Mouse (Mus musculus): ENCODE data around the gene Usp36. TPM values are rescaled to one million over a fixed set of nuclear protein-coding genes. Genes with fewer than 3 reads are reported as not detected.
A peak's percentile ranks its signal among the peaks of the same experiment; 100 is the strongest.
"Not testable (repeated sequence)": the region's sequence is repeated elsewhere in the genome, so short reads cannot be mapped to it uniquely, and the experiment has no call there.

Gene Usp36
- polyA plus RNA-seq, 1 experiment from 2014 or later = 13.6 TPM

DNA sequence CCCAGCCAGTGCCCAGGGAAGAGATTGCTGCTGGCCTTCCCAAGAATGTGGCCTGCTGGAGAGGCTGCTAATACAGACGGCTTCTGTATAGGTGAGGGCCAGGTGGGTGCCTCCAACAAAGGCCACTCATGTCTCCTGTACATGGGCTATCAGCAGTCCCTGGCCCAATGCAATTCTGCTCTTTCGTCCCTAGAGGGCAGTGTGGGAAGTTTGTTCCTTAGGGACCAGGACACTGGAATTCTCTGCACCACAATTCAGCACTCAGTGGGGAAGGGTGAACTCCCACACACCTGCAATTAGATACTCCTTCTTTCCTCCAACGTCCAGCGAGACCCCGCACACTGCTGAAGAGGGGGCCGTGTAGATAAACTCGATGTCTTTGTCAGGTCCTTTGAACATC, 27.1 kb upstream of the Usp36 start:
- Histone ChIP-seq H3K36me3 (ENCODE audit: control insufficient read depth, insufficient read depth, low read length) (no peaks in the 10 kb centered on the region; the same call in 1 of the 2 replicates), H3K9ac (ENCODE audit: low read length) (no peak overlapping the region), H3K27ac (replicated peaks; ENCODE audit: low read depth, low read length) (no peak overlapping the region), H3K9me3 (ENCODE audit: control insufficient read depth, low read length) (no peaks in the 10 kb centered on the region), H3K27me3 (ENCODE audit: control insufficient read depth, insufficient read depth, low read length) (no peaks in the 10 kb centered on the region), H3K4me1 (ENCODE audit: control insufficient read depth, insufficient read depth, low read length) (peaks cover 6% of the 10 kb centered on the region), H3K4me3 (ENCODE audit: low read depth, low read length) (no peak overlapping the region), H3K4me2 (ENCODE audit: low read depth, severe bottlenecking) (no peak overlapping the region)
- ATAC-seq (ENCODE audit: insufficient number of reproducible peaks, low FRiP score, low TSS enrichment, low read depth) (no peak), DNase-seq (ENCODE audit: low spot score) (peak; percentile 72)
- WGBS = 22% methylated on average over 7 of the region's 7 CpGs

DNA sequence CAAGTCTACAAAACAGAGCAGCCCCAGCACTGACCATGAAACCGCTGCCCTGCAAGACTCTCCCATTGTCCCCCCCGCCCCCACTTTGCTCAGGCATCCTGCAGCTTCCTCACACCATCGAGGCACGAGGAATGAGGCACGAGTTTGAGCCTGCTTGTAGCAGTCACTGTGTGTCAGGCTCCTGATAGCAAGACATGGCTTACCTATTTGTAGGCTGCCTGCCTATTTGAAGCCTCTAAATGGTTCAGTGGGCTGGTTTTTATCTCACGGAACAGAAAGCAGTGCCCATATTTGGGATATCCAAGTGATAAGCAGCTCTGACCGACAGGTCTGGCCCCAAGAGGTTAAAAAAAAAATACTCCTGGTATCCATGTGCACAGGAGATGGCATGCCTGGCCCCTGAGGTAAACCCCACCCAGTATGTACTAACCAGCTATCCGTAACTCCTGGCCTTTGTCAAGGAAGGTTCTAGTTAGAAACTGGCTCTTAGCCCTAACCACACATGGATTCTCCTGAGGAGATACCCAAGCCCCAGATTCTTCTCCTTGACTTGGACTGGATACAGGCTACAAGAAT, 26.3 kb upstream of the Usp36 start:
- no peak overlapping the region for H3K4me3 ChIP-seq (ENCODE audit: low read depth, low read length)
- no peak for ATAC-seq (ENCODE audit: insufficient number of reproducible peaks, low FRiP score, low TSS enrichment, low read depth)
- no peak overlapping the region for H3K9ac ChIP-seq (ENCODE audit: low read length)
- 84% methylated on average over 8 of the region's 8 CpGs for WGBS
- no peaks in the 10 kb centered on the region for H3K27me3 ChIP-seq (ENCODE audit: control insufficient read depth, insufficient read depth, low read length)
- H3K36me3 ChIP-seq (ENCODE audit: control insufficient read depth, insufficient read depth, low read length) = no peaks in the 10 kb centered on the region; the same call in 1 of the 2 replicates
- H3K4me1 ChIP-seq (ENCODE audit: control insufficient read depth, insufficient read depth, low read length) = no peaks in the 10 kb centered on the region
- no peak for DNase-seq (ENCODE audit: low spot score)
- no peaks in the 10 kb centered on the region for H3K9me3 ChIP-seq (ENCODE audit: control insufficient read depth, low read length)
- no peak overlapping the region for H3K27ac ChIP-seq (replicated peaks; ENCODE audit: low read depth, low read length)
- no peak overlapping the region for H3K4me2 ChIP-seq (ENCODE audit: low read depth, severe bottlenecking)

DNA sequence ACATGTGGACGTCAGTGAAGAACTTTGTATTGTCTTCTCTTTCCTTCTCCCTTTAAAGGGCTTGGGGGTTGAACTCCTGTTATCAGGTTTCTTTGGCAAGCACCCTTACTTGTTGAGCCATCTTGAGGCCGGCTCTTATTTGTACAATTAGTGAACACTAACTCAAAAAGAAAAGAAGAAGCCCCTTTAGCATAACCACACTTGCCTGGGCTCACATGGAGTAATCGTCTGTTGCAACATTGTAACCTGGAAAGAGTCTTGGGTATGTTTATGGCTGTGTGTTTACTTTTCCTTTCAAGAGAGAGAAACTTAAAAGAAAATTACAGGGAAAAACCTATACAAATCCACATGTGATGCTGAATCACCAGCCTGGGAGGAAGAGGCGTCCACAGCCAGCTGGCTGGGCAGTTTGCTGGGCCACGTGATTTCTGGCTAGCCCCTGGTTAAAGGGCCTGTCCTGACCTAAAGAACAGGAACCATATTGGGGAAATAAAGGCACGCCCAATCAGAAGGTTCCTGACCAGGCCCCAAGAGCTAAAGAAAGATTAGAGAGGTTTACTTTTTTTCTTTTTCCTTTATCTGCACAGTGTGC, 22.2 kb upstream of the Usp36 start:
- H3K9ac ChIP-seq (ENCODE audit: low read length) = no peak overlapping the region
- no peaks in the 10 kb centered on the region for H3K4me1 ChIP-seq (ENCODE audit: control insufficient read depth, insufficient read depth, low read length)
- H3K27ac ChIP-seq (replicated peaks; ENCODE audit: low read depth, low read length) = no peak overlapping the region
- no peaks in the 10 kb centered on the region for H3K9me3 ChIP-seq (ENCODE audit: control insufficient read depth, low read length)
- H3K27me3 ChIP-seq (ENCODE audit: control insufficient read depth, insufficient read depth, low read length) = no peaks in the 10 kb centered on the region
- H3K4me3 ChIP-seq (ENCODE audit: low read depth, low read length) = no peak overlapping the region
- WGBS = 76% methylated on average over 6 of the region's 6 CpGs
- DNase-seq (ENCODE audit: low spot score) = no peak
- H3K4me2 ChIP-seq (ENCODE audit: low read depth, severe bottlenecking) = no peak overlapping the region
- ATAC-seq (ENCODE audit: insufficient number of reproducible peaks, low FRiP score, low TSS enrichment, low read depth) = no peak
- peaks cover 12% of the 10 kb centered on the region; the same call in 1 of the 2 replicates for H3K36me3 ChIP-seq (ENCODE audit: control insufficient read depth, insufficient read depth, low read length)

DNA sequence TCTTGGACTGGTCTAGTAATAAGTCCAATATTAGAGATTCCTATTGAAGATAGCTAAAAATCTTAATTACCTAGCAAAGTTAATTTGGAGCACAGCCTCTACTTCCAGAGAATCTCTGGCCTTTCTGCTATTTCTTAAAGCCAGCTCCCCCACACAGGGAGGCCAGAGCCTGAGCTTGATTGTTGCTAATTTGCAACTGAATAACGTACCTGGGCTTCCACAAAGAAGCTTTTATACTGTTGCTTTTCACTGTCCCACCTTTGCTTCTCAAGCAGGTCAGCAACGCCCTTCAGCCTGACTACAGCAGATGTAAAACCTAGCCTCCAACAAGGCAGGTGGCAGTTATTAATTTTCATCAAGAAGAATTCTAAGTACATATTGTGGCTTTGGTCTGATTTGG, 17.9 kb upstream of the Usp36 start:
- not testable (repeated sequence) for H3K4me2 ChIP-seq (ENCODE audit: low read depth, severe bottlenecking); H3K9ac ChIP-seq (ENCODE audit: low read length); H3K4me1 ChIP-seq (ENCODE audit: control insufficient read depth, insufficient read depth, low read length); H3K27ac ChIP-seq (replicated peaks; ENCODE audit: low read depth, low read length); DNase-seq (ENCODE audit: low spot score); H3K4me3 ChIP-seq (ENCODE audit: low read depth, low read length); H3K27me3 ChIP-seq (ENCODE audit: control insufficient read depth, insufficient read depth, low read length); ATAC-seq (ENCODE audit: insufficient number of reproducible peaks, low FRiP score, low TSS enrichment, low read depth); H3K9me3 ChIP-seq (ENCODE audit: control insufficient read depth, low read length)
- peaks cover 12% of the 10 kb centered on the region; the same call in 1 of the 2 replicates for H3K36me3 ChIP-seq (ENCODE audit: control insufficient read depth, insufficient read depth, low read length)
- 82% methylated on average over 2 of the region's 2 CpGs for WGBS

DNA sequence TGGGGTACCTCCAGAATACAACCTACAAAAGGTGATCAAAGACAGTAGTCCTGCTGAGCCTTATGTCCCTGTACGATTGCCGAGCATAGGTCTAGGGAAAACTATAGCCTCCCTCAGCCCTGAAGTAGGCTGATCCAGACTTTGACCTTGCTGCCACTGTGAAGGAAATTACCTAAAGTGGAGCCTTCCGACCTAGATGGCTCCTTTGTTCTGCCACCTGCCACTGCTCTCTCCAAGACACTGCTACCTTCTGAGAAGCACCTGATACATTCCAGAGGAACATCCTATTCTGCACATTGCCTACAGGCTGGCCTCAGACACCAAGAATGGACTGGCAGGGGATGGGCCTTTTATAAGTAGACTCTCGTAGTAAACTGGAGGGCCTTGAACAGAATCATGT, 13.9 kb upstream of the Usp36 start:
- not testable (repeated sequence) for H3K4me1 ChIP-seq (ENCODE audit: control insufficient read depth, insufficient read depth, low read length); H3K27me3 ChIP-seq (ENCODE audit: control insufficient read depth, insufficient read depth, low read length); H3K9me3 ChIP-seq (ENCODE audit: control insufficient read depth, low read length); H3K9ac ChIP-seq (ENCODE audit: low read length); H3K36me3 ChIP-seq (ENCODE audit: control insufficient read depth, insufficient read depth, low read length); DNase-seq (ENCODE audit: low spot score); H3K27ac ChIP-seq (replicated peaks; ENCODE audit: low read depth, low read length); ATAC-seq (ENCODE audit: insufficient number of reproducible peaks, low FRiP score, low TSS enrichment, low read depth); H3K4me2 ChIP-seq (ENCODE audit: low read depth, severe bottlenecking); H3K4me3 ChIP-seq (ENCODE audit: low read depth, low read length)
- WGBS = 91% methylated on average over 4 of the region's 4 CpGs

DNA sequence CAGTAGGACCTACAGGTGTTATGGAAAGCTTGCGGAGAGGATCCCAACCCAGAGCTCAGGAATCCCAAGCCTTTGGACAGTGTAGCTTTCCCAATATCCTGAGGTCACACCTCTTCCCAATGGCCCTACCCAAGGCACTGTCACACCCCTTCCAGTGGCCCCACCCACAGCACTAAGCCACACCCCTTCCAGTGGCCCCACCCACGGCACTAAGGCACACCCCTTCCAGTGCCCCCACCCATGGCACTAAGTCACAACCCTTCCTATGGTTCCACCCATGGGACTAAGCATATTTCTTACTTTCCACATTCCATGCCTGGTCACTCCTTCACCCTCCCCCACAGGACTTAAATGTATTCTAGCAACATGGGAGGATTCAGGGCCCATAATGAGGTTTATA, 8.8 kb upstream of the Usp36 start:
- DNase-seq (ENCODE audit: low spot score) (no peak), ATAC-seq (ENCODE audit: insufficient number of reproducible peaks, low FRiP score, low TSS enrichment, low read depth) (no peak)
- peaks cover 2% of the 10 kb centered on the region; the same call in 1 of the 2 replicates for H3K36me3 ChIP-seq (ENCODE audit: control insufficient read depth, insufficient read depth, low read length)
- H3K4me2 ChIP-seq (ENCODE audit: low read depth, severe bottlenecking) = no peak overlapping the region
- H3K4me3 ChIP-seq (ENCODE audit: low read depth, low read length) = no peak overlapping the region
- WGBS = 79% methylated on average over 2 of the region's 2 CpGs
- no peak overlapping the region for H3K9ac ChIP-seq (ENCODE audit: low read length)
- H3K4me1 ChIP-seq (ENCODE audit: control insufficient read depth, insufficient read depth, low read length) = no peaks in the 10 kb centered on the region
- H3K27ac ChIP-seq (replicated peaks; ENCODE audit: low read depth, low read length) = no peak overlapping the region
- no peaks in the 10 kb centered on the region for H3K9me3 ChIP-seq (ENCODE audit: control insufficient read depth, low read length)
- no peaks in the 10 kb centered on the region for H3K27me3 ChIP-seq (ENCODE audit: control insufficient read depth, insufficient read depth, low read length)

DNA sequence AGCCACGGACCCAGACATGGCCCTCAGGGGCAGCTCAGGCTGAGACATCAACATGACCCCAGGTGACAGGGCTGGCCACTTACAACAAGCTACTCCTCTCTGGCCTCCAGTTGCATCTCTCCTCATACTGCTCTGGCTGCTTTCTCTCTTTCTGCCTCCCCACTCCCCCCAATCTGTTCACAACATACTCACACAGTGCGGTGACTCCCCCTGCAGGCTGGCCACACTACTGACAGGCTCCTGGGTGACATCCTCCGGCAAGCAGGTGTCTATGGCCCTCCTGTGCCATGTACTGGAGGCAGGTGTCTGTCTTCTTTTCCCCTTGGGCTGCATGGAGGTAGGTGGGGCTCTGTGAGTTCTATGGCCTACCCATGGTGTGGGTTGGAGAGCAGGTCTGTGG, 7.9 kb upstream of the Usp36 start:
- WGBS = 81% methylated on average over 3 of the region's 3 CpGs
- Histone ChIP-seq H3K4me3 (ENCODE audit: low read depth, low read length) (no peak overlapping the region), H3K36me3 (ENCODE audit: control insufficient read depth, insufficient read depth, low read length) (peaks cover 2% of the 10 kb centered on the region; the same call in 1 of the 2 replicates)

DNA sequence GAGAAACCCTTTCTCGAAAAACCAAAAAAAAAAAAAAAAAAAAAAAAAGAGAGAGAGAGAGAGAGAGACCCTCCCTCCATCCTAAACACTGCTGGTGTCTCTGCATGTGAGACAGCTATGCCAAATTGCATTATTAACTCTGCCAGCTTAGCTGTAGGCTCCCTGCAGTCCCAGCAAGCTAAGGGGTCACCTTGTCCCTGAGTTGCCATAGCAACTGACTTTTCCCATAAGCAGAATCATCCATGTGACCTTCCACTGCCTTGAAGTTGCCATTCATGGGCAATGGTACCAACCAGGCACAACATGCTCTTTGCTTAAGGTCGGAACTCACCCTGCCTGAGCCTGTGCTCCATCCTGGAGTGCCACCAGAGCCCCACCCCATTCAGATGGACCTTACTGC, 5.0 kb upstream of the Usp36 start:
- Histone ChIP-seq H3K4me2 (ENCODE audit: low read depth, severe bottlenecking) (no peak overlapping the region), H3K9ac (ENCODE audit: low read length) (no peak overlapping the region), H3K36me3 (ENCODE audit: control insufficient read depth, insufficient read depth, low read length) (no peaks in the 10 kb centered on the region), H3K4me3 (ENCODE audit: low read depth, low read length) (no peak overlapping the region), H3K27ac (replicated peaks; ENCODE audit: low read depth, low read length) (no peak overlapping the region), H3K27me3 (ENCODE audit: control insufficient read depth, insufficient read depth, low read length) (no peaks in the 10 kb centered on the region), H3K4me1 (ENCODE audit: control insufficient read depth, insufficient read depth, low read length) (no peaks in the 10 kb centered on the region), H3K9me3 (ENCODE audit: control insufficient read depth, low read length) (no peaks in the 10 kb centered on the region)
- ATAC-seq (ENCODE audit: insufficient number of reproducible peaks, low FRiP score, low TSS enrichment, low read depth) (no peak), DNase-seq (ENCODE audit: low spot score) (no peak)
- 72% methylated on average over 2 of the region's 2 CpGs for WGBS

More for the DNA sequence above, 7.9 kb upstream of the Usp36 start:
- Histone ChIP-seq H3K27ac (replicated peaks; ENCODE audit: low read depth, low read length) (no peak overlapping the region), H3K9ac (ENCODE audit: low read length) (no peak overlapping the region), H3K4me1 (ENCODE audit: control insufficient read depth, insufficient read depth, low read length) (no peaks in the 10 kb centered on the region), H3K27me3 (ENCODE audit: control insufficient read depth, insufficient read depth, low read length) (no peaks in the 10 kb centered on the region), H3K9me3 (ENCODE audit: control insufficient read depth, low read length) (no peaks in the 10 kb centered on the region), H3K4me2 (ENCODE audit: low read depth, severe bottlenecking) (no peak overlapping the region)
- no peak for DNase-seq (ENCODE audit: low spot score)
- no peak for ATAC-seq (ENCODE audit: insufficient number of reproducible peaks, low FRiP score, low TSS enrichment, low read depth)

DNA sequence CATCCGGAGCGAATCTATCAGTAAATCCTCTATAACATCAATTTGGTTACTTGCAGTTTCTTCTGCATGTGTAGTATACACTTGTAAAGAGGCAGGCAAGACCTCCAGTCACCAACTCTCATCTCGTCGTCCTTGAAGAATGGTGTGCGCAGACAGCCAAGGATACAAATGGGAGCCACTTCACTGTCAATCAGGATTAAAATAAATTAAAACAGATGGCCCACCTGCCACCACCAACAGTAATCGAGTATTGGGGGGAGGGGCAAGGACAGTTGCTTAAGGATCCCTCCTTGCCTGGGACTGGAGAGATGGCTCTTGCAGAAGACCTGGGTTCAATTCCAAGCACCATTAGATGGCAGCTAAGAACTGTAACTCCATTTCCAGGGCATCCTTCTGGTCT, 2.6 kb upstream of the Usp36 start:
- Histone ChIP-seq H3K4me3 (ENCODE audit: low read depth, low read length) (no peak overlapping the region), H3K27ac (replicated peaks; ENCODE audit: low read depth, low read length) (no peak overlapping the region), H3K36me3 (ENCODE audit: control insufficient read depth, insufficient read depth, low read length) (no peaks in the 10 kb centered on the region), H3K4me2 (ENCODE audit: low read depth, severe bottlenecking) (no peak overlapping the region), H3K4me1 (ENCODE audit: control insufficient read depth, insufficient read depth, low read length) (peaks cover 10% of the 10 kb centered on the region), H3K27me3 (ENCODE audit: control insufficient read depth, insufficient read depth, low read length) (no peaks in the 10 kb centered on the region), H3K9ac (ENCODE audit: low read length) (no peak overlapping the region), H3K9me3 (ENCODE audit: control insufficient read depth, low read length) (no peaks in the 10 kb centered on the region)
- no peak for DNase-seq (ENCODE audit: low spot score)
- ATAC-seq (ENCODE audit: insufficient number of reproducible peaks, low FRiP score, low TSS enrichment, low read depth) = no peak
- WGBS = 65% methylated on average over 6 of the region's 6 CpGs
